Mouse (Mus musculus) midbrain, embryonic 12.5 days (tissue): ENCODE measurements around the gene Hddc3. TPM values are rescaled to one million over a fixed set of nuclear protein-coding genes. Genes with fewer than 3 reads are reported as not detected.
"Not testable (repeated sequence)": the region's sequence is repeated elsewhere in the genome, so short reads cannot be mapped to it uniquely, and the experiment has no call there.

Experiments used
- ATAC-seq: fragments of 200-750 bp; cut with Nextera tagmentation; 2 replicates; pipeline ENCODE4 v1.8.0; 2017; ENCODE audit warnings: low read depth, moderate TSS enrichment, moderate library complexity; ENCODE audit not compliant: low FRiP score
- H3K27ac ChIP-seq: fragments of 300-500 bp; sonication (generic); replicated peaks from 2 replicates; pipeline ENCODE4 v1.5.1; 2016; ENCODE audit warnings: mild to moderate bottlenecking
- H3K27me3 ChIP-seq: fragments of 300-500 bp; sonication (generic); 2 replicates; pipeline ENCODE4 v1.6.1; 2016; ENCODE audit warnings: mild to moderate bottlenecking
- H3K36me3 ChIP-seq: fragments of 300-500 bp; sonication (generic); 2 replicates; pipeline ENCODE4 v1.6.1; 2016
- H3K4me1 ChIP-seq: fragments of 300-500 bp; sonication (generic); 2 replicates; pipeline ENCODE4 v1.6.1; 2016
- H3K4me2 ChIP-seq: fragments of 300-500 bp; sonication (generic); replicated peaks from 2 replicates; pipeline ENCODE4 v1.6.1; 2016; ENCODE audit warnings: mild to moderate bottlenecking, moderate library complexity
- H3K4me3 ChIP-seq: fragments of 300-500 bp; sonication (generic); 2 replicates; pipeline ENCODE4 v1.5.1; 2016; ENCODE audit warnings: mild to moderate bottlenecking
- H3K9ac ChIP-seq: fragments of 300-500 bp; sonication (generic); replicated peaks from 2 replicates; pipeline ENCODE4 v1.6.1; 2016; ENCODE audit warnings: mild to moderate bottlenecking, moderate library complexity
- H3K9me3 ChIP-seq: fragments of 300-500 bp; sonication (generic); 2 replicates; pipeline ENCODE4 v1.6.1; 2016; ENCODE audit warnings: mild to moderate bottlenecking
- WGBS: fragments of 180-500 bp; shearing (Covaris S2); methylation state at CpG from one replicate; pipeline ENCODE4 v1.1.7; 2016; 5-methylcytosine and 5-hydroxymethylcytosine counted together
- polyA plus RNA-seq: library from polyadenylated mRNA; unstranded; fragments of >200 nt; fragmentation: Nextera tagmentation; extraction: Ambion mirVana; gene quantifications from 2 replicates; pipeline ENCODE4 v1.2.1, GENCODE M21; 2016

The Hddc3 gene
- polyA plus RNA-seq, 1 experiment from 2014 or later, result 24.8 TPM

DNA sequence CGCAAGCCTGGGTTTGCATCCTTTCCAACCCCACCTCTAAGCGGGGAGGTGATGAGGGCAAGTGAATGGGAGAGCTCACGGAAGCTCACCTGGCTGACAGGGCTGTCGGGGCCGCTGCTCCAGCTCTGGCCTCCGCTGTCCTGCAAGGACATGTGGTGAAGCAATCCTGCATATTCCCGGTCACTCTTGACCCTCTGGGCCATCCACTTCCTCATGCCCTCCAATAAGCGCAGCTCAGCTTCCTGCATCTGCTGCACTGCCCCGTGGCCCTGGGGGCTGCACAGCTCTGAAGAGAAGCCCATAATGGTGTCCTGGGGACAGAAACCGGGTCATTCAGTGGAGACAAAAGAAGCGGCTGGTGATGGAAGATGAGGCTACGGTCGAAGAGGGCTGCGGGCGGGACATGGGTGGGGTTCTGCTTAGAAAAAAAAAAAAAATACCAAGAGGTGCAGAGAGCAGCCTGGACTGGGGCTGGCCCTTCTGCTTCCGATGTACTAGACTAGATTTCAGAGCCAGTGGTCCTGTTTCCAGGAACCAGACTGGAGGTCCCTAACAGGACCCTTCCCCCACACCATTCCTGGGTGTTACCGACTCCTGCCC, 44.2 kb downstream of the Hddc3 start:
- no peak for ATAC-seq
- H3K4me3 ChIP-seq, result peak overlapping the region; percentile 25; the same call in 1 of the 2 replicates
- H3K36me3 ChIP-seq, result peaks cover 20% of the 10 kb centered on the region
- 30% methylated on average over 17 of the region's 17 CpGs for WGBS
- peak overlapping the region; percentile 52; the same call in 1 of the 2 replicates for H3K27ac ChIP-seq
- peak overlapping the region; percentile 51; the same call in 1 of the 2 replicates for H3K9ac ChIP-seq
- H3K4me2 ChIP-seq, result peak overlapping the region; percentile 49
- H3K27me3 ChIP-seq, result peaks cover 27% of the 10 kb centered on the region
- H3K9me3 ChIP-seq, result no peaks in the 10 kb centered on the region
- H3K4me1 ChIP-seq, result peaks cover 25% of the 10 kb centered on the region

GRCm38 (mm10) chr7:80387633-80388543, 45.0 kb downstream of the Hddc3 start, which contains the start of gene Fes:
Fes (minus strand) TSS chr7:80387946.
- no peak for ATAC-seq

GRCm38 (mm10) chr7:80392119-80392518, 49.2 kb downstream of the Hddc3 start:
- 95% methylated on average over 15 of the region's 15 CpGs for WGBS

More at GRCm38 (mm10) chr7:80387633-80388543, 45.0 kb downstream of the Hddc3 start, which contains the start of gene Fes:
- peaks cover 25% of the 10 kb centered on the region for H3K4me1 ChIP-seq
- H3K4me2 ChIP-seq, result peak within 1 kb of the TSS; percentile 49
- WGBS, result 10% methylated on average over 33 of the region's 33 CpGs
- H3K27ac ChIP-seq, result peak within 1 kb of the TSS; percentile 52; the same call in 1 of the 2 replicates
- H3K9me3 ChIP-seq, result no peaks in the 10 kb centered on the region
- H3K9ac ChIP-seq, result peak within 1 kb of the TSS; percentile 51
- peak within 1 kb of the TSS; percentile 25 for H3K4me3 ChIP-seq
- H3K27me3 ChIP-seq, result peaks cover 20% of the 10 kb centered on the region
- H3K36me3 ChIP-seq, result peaks cover 27% of the 10 kb centered on the region

DNA sequence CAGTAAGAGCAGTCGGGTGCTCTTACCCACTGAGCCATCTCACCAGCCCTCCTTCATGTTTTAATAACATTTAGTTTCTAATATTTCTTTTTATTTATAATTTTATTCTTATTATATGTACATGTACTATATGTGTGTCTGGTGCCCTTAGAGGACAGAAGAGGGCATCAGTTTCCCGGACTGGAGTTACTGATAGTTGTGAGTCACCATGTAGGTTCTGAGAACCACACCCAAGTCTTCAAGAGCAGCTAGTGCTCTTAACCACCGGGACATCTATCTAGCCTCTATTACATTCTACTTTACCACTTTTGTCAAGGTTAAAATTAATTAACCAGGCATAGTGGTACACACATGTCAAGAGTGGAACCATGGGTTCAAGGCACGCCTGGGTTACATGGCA, 51.7 kb downstream of the Hddc3 start:
- H3K27me3 ChIP-seq, result no peaks in the 10 kb centered on the region
- H3K4me3 ChIP-seq, result no peak overlapping the region
- 89% methylated on average over 4 of the region's 4 CpGs for WGBS
- peaks cover 66% of the 10 kb centered on the region for H3K36me3 ChIP-seq
- no peak for ATAC-seq
- no peak overlapping the region for H3K27ac ChIP-seq
- H3K9ac ChIP-seq, result no peak overlapping the region
- H3K9me3 ChIP-seq, result no peaks in the 10 kb centered on the region
- no peaks in the 10 kb centered on the region; the same call in 1 of the 2 replicates for H3K4me1 ChIP-seq
- H3K4me2 ChIP-seq, result no peak overlapping the region

More at GRCm38 (mm10) chr7:80392119-80392518, 49.2 kb downstream of the Hddc3 start:
- Histone ChIP-seq H3K27ac (no peak overlapping the region), H3K4me2 (no peak overlapping the region), H3K36me3 (peaks cover 62% of the 10 kb centered on the region), H3K9ac (no peak overlapping the region), H3K27me3 (peaks cover 11% of the 10 kb centered on the region), H3K9me3 (no peaks in the 10 kb centered on the region), H3K4me1 (peaks cover 17% of the 10 kb centered on the region), H3K4me3 (no peak overlapping the region)
- ATAC-seq, result no peak

DNA sequence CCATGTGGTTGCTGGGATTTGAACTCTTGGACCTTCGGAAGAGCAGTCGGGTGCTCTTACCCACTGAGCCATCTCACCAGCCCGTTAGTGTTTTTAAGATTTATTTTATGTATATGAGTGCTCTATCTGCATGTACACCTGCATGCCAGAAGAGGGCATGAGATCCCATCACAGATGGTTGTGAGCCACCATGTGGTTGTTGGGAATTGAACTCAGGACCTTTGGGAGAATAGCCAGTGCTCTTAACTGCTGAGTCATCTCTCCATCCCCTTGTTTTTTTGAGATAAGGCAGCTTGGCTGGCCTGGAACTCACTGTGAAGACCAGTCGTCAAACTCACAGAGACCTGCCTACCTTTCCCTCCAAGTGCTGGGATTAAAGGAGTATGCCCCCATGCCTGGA, 53.5 kb downstream of the Hddc3 start:
- H3K9ac ChIP-seq, ATAC-seq, H3K4me2 ChIP-seq, H3K27ac ChIP-seq, H3K4me3 ChIP-seq, H3K9me3 ChIP-seq, H3K27me3 ChIP-seq: not testable (repeated sequence)
- 93% methylated on average over 4 of the region's 4 CpGs for WGBS
- peaks cover 15% of the 10 kb centered on the region for H3K4me1 ChIP-seq
- peaks cover 54% of the 10 kb centered on the region for H3K36me3 ChIP-seq

DNA sequence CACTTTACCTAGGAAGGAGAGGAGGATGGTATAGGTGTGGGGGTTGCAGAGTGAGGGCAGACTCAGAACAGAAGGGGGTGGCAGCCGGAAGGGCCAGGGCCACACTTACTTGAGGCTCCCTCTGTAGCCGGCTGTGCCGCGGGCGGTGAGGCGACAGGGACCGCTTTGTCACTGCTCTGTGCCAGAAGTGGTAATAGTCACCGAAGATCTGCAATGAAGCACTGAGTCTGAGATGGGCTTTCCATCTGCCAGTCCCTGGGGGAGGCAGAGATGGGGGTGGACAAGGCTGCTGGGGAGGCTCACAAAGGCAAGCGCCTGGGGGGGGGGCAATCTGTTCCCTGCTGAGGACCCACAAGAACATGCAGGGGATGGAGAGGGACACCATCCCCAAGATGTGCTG, 55.1 kb downstream of the Hddc3 start:
- WGBS, result 85% methylated on average over 9 of the region's 9 CpGs
- no peak for ATAC-seq
- peaks cover 38% of the 10 kb centered on the region for H3K36me3 ChIP-seq

GRCm38 (mm10) chr7:80398654-80399444, 55.9 kb downstream of the Hddc3 start:
- Histone ChIP-seq H3K36me3 (peaks cover 30% of the 10 kb centered on the region), H3K4me3 (no peak overlapping the region), H3K9me3 (no peaks in the 10 kb centered on the region), H3K4me1 (peaks cover 20% of the 10 kb centered on the region), H3K27ac (no peak overlapping the region), H3K27me3 (peaks cover 6% of the 10 kb centered on the region), H3K4me2 (no peak overlapping the region), H3K9ac (no peak overlapping the region; the same call in 1 of the 2 replicates)
- 71% methylated on average over 9 of the region's 9 CpGs for WGBS
- ATAC-seq, result no peak

More for the DNA sequence above, 55.1 kb downstream of the Hddc3 start:
- Histone ChIP-seq H3K4me2 (no peak overlapping the region), H3K4me3 (no peak overlapping the region), H3K9ac (no peak overlapping the region), H3K9me3 (no peaks in the 10 kb centered on the region), H3K27me3 (no peaks in the 10 kb centered on the region; the same call in 1 of the 2 replicates), H3K4me1 (peaks cover 20% of the 10 kb centered on the region), H3K27ac (no peak overlapping the region)

DNA sequence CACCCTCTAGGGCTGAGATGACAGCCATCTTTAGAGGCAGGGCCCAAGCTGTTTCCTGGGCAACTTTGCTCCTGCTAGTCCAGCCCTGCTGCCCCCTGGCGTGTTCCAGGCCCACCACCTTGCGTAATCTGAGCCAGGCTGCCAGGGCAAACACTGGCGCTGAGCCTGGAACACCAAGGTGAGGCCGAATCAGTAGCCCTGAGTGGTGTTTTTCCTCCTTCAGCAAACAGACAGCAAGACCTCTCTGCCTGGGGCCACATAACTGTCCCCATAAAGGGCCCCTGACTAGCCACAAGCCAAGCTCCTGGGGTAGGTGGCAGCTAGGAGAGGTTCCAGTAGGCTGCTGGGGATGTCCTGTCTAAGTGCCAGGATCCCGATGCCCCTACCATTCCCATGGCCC, 57.2 kb downstream of the Hddc3 start:
- Histone ChIP-seq H3K4me2 (no peak overlapping the region), H3K4me3 (no peak overlapping the region), H3K4me1 (peaks cover 20% of the 10 kb centered on the region), H3K27me3 (peaks cover 16% of the 10 kb centered on the region), H3K9ac (no peak overlapping the region), H3K36me3 (peaks cover 22% of the 10 kb centered on the region), H3K9me3 (no peaks in the 10 kb centered on the region), H3K27ac (no peak overlapping the region)
- whole genome bisulfite sequencing, result 67% methylated on average over 5 of the region's 5 CpGs
- no peak for ATAC-seq

Other genes with a start within 250 kb of the Hddc3 start
- 331 and 347 TPM in 2 replicates for gene Idh2, start 227.7 kb upstream of the Hddc3 start, polyA plus RNA-seq
- 17.7 and 20.9 TPM in 2 replicates for gene Sema4b, start 156.3 kb upstream of the Hddc3 start, polyA plus RNA-seq
- gene Cib1, start 110.3 kb upstream of the Hddc3 start, polyA plus RNA-seq, result 41.3 and 42.3 TPM in 2 replicates
- 4.0 and 4.6 TPM in 2 replicates for gene Gdpgp1, start 110.2 kb upstream of the Hddc3 start, polyA plus RNA-seq
- 1.9 and 2.4 TPM in 2 replicates for gene Ttll13, start 96.7 kb upstream of the Hddc3 start, polyA plus RNA-seq
- 56.7 and 57.5 TPM in 2 replicates for gene Ngrn, start 81.9 kb upstream of the Hddc3 start, polyA plus RNA-seq
- gene Vps33b, start 73.5 kb upstream of the Hddc3 start, polyA plus RNA-seq, result 18.5 and 21.4 TPM in 2 replicates
- gene Prc1, start 48.7 kb upstream of the Hddc3 start, polyA plus RNA-seq, result 175 and 180 TPM in 2 replicates
- gene Rccd1, start 18.6 kb upstream of the Hddc3 start, polyA plus RNA-seq, result 14.2 and 16.2 TPM in 2 replicates
- 51.4 and 54.9 TPM in 2 replicates for gene Unc45a, start 2.1 kb upstream of the Hddc3 start, polyA plus RNA-seq
- gene Man2a2, start 28.3 kb downstream of the Hddc3 start, polyA plus RNA-seq, result 23.1 and 26.0 TPM in 2 replicates
- gene Fes, start 44.8 kb downstream of the Hddc3 start, polyA plus RNA-seq, result 7.1 and 11.3 TPM in 2 replicates
- gene Furin, start 62.3 kb downstream of the Hddc3 start, polyA plus RNA-seq, result 4.0 and 5.6 TPM in 2 replicates
- 35.3 and 36.4 TPM in 2 replicates for gene Blm, start 192.0 kb downstream of the Hddc3 start, polyA plus RNA-seq